Mouse (Mus musculus): ENCODE results near the gene Trim8. TPM values are rescaled to one million over a fixed set of nuclear protein-coding genes. Genes with fewer than 3 reads are reported as not detected.

The Trim8 gene
- polyA plus RNA-seq, 1 experiment from 2014 or later = 15.2 TPM

GRCm38 (mm10) chr19:46510824-46511223 lies 9.3 kb downstream of the Trim8 start:
- WGBS = 73% methylated on average over 3 of the region's 3 CpGs
- Histone ChIP-seq H3K9me3 (replicated peaks) (no peaks in the 10 kb centered on the region), H3K4me3 (no peak overlapping the region), H3K27ac (no peak overlapping the region), H3K36me3 (peaks cover 95% of the 10 kb centered on the region), H3K27me3 (ENCODE audit: low read depth, poor library complexity, severe bottlenecking) (no peaks in the 10 kb centered on the region), H3K4me1 (peaks cover 35% of the 10 kb centered on the region)
- no peak for DNase-seq (ENCODE audit: low spot score)

GRCm38 (mm10) chr19:46511263-46511662 lies 9.8 kb downstream of the Trim8 start:
- DNase-seq (ENCODE audit: low spot score) = no peak
- peaks cover 93% of the 10 kb centered on the region for H3K36me3 ChIP-seq
- no peaks in the 10 kb centered on the region for H3K9me3 ChIP-seq (replicated peaks)
- peaks cover 31% of the 10 kb centered on the region for H3K4me1 ChIP-seq
- H3K27me3 ChIP-seq (ENCODE audit: low read depth, poor library complexity, severe bottlenecking) = no peaks in the 10 kb centered on the region
- H3K27ac ChIP-seq = no peak overlapping the region
- WGBS = 87% methylated on average over 10 of the region's 10 CpGs
- H3K4me3 ChIP-seq = no peak overlapping the region

DNA sequence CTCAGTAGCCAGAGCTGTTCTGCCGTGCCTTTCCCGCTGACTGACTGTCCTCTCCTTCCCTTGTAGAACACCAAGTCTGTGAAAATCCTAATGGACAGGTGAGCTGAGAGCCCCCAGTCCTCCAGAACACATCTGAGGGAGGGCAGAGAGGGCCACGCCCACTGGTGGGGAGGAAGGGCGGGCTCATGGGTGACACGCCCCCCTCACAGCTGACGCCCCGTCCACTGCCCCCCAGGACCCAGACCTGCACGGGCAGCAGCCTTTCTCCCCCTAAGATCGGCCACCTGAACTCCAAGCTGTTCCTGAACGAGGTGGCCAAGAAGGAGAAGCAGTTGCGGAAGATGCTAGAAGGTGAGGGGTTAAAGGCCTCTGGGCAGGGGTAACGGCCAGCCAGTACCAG lies 12.9 kb downstream of the Trim8 start:
- H3K4me3 ChIP-seq = no peak overlapping the region
- H3K4me1 ChIP-seq = peaks cover 35% of the 10 kb centered on the region
- no peak for DNase-seq (ENCODE audit: low spot score)
- H3K27ac ChIP-seq = no peak overlapping the region
- 85% methylated on average over 12 of the region's 12 CpGs for WGBS
- no peaks in the 10 kb centered on the region for H3K27me3 ChIP-seq (ENCODE audit: low read depth, poor library complexity, severe bottlenecking)
- H3K36me3 ChIP-seq = peaks cover 67% of the 10 kb centered on the region
- H3K9me3 ChIP-seq (replicated peaks) = no peaks in the 10 kb centered on the region

GRCm38 (mm10) chr19:46515287-46515821 lies 13.9 kb downstream of the Trim8 start:
- peaks cover 58% of the 10 kb centered on the region for H3K36me3 ChIP-seq

GRCm38 (mm10) chr19:46516667-46517528 lies 15.4 kb downstream of the Trim8 start:
- Histone ChIP-seq H3K36me3 (peaks cover 47% of the 10 kb centered on the region), H3K4me3 (no peak overlapping the region), H3K9me3 (replicated peaks) (no peaks in the 10 kb centered on the region), H3K27ac (no peak overlapping the region), H3K27me3 (ENCODE audit: low read depth, poor library complexity, severe bottlenecking) (no peaks in the 10 kb centered on the region), H3K4me1 (peaks cover 46% of the 10 kb centered on the region)
- 59% methylated on average over 3 of the region's 3 CpGs for WGBS
- no peak for DNase-seq (ENCODE audit: low spot score)

More at GRCm38 (mm10) chr19:46515287-46515821, 13.9 kb downstream of the Trim8 start:
- Histone ChIP-seq H3K4me3 (no peak overlapping the region), H3K4me1 (peaks cover 40% of the 10 kb centered on the region), H3K27me3 (ENCODE audit: low read depth, poor library complexity, severe bottlenecking) (no peaks in the 10 kb centered on the region), H3K27ac (no peak overlapping the region), H3K9me3 (replicated peaks) (no peaks in the 10 kb centered on the region)
- no peak for DNase-seq (ENCODE audit: low spot score)
- WGBS = 92% methylated on average over 24 of the region's 24 CpGs

GRCm38 (mm10) chr19:46517529-46518351 lies 16.2 kb downstream of the Trim8 start:
- Histone ChIP-seq H3K4me3 (peak overlapping the region; percentile 47), H3K4me1 (peaks cover 55% of the 10 kb centered on the region), H3K36me3 (peaks cover 39% of the 10 kb centered on the region), H3K27ac (peak overlapping the region; percentile 72), H3K27me3 (ENCODE audit: low read depth, poor library complexity, severe bottlenecking) (no peaks in the 10 kb centered on the region), H3K9me3 (replicated peaks) (no peaks in the 10 kb centered on the region)
- peak; percentile 60 for DNase-seq (ENCODE audit: low spot score)
- WGBS = 32% methylated on average over 11 of the region's 14 CpGs

DNA sequence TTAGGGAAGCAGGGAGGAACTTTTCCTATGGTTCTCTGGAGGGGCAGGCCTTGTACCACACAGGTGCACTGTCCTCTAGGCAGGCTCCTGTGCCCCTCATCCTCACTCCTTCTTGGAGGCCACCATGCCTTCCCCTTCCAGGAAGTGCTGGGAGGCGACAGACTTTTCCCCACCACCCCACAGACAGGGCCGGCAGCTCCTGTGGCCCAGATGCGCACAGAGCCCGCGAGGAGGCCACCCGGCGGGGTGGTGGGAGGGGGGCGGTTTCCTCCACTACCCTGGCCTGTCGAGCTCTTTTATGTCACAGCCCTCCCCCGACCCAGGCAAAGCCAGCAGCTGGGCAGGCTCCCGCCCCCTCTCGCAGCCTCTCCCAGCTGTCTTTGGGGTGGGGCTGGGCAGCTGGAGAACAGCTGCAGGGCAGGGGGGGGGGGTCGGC lies 16.9 kb downstream of the Trim8 start:
- no peaks in the 10 kb centered on the region for H3K27me3 ChIP-seq (ENCODE audit: low read depth, poor library complexity, severe bottlenecking)
- H3K27ac ChIP-seq = peak overlapping the region; percentile 72
- peaks cover 32% of the 10 kb centered on the region for H3K36me3 ChIP-seq
- no peaks in the 10 kb centered on the region for H3K9me3 ChIP-seq (replicated peaks)
- peak; percentile 81 for DNase-seq (ENCODE audit: low spot score)
- H3K4me3 ChIP-seq = peak overlapping the region; percentile 47
- 0% methylated on average over 13 of the region's 13 CpGs for WGBS
- H3K4me1 ChIP-seq = peaks cover 61% of the 10 kb centered on the region

DNA sequence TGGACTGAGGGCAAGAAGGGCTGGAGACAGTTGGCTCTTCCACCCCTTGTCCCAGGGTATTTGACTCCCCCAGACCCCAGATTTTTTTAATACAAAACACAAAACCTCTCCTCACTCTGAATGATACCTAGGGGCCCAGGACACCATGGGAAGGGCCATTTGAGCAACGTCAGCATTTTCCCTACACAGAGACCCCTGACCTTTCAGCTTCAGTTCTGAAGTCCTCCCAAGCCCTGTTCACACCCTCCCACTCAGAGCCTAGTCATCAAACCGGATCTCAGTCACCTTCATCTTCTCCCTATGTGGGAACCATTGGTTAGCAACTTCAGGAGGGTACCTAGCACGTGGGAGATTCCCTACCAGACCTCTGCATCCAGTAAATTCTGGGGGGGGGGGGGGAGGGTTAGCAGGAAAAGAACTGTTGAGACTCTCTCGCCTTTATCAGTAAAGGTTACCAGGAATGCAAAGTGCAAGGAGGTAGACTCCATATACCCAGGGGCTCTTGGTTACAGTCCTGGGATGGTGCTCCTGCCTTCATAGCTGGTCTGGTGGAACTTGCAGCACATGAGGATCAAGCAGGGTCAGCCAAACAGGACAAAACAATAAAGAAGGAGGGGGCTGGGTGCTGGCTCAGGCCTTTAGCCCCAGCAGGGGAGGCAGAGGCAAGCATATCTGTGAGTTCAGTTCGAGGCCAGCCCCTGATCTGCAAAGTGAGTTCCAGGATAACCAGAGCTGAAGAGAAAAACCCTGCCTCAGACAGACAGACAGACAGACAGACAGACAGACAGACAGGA lies 17.5 kb downstream of the Trim8 start:
- DNase-seq (ENCODE audit: low spot score) = no peak
- 7% methylated on average over 5 of the region's 5 CpGs for WGBS
- H3K36me3 ChIP-seq = peaks cover 26% of the 10 kb centered on the region
- peak overlapping the region; percentile 47 for H3K4me3 ChIP-seq
- H3K4me1 ChIP-seq = peaks cover 68% of the 10 kb centered on the region
- H3K27ac ChIP-seq = peak overlapping the region; percentile 72
- H3K27me3 ChIP-seq (ENCODE audit: low read depth, poor library complexity, severe bottlenecking) = no peaks in the 10 kb centered on the region
- no peaks in the 10 kb centered on the region for H3K9me3 ChIP-seq (replicated peaks)

GRCm38 (mm10) chr19:46521698-46522097 lies 20.2 kb downstream of the Trim8 start:
- DNase-seq (ENCODE audit: low spot score) = no peak
- peaks cover 91% of the 10 kb centered on the region for H3K4me1 ChIP-seq
- H3K36me3 ChIP-seq = peaks cover 2% of the 10 kb centered on the region; the same call in 1 of the 2 replicates
- H3K27me3 ChIP-seq (ENCODE audit: low read depth, poor library complexity, severe bottlenecking) = no peaks in the 10 kb centered on the region
- H3K9me3 ChIP-seq (replicated peaks) = no peaks in the 10 kb centered on the region
- no peak overlapping the region for H3K4me3 ChIP-seq
- H3K27ac ChIP-seq = no peak overlapping the region

DNA sequence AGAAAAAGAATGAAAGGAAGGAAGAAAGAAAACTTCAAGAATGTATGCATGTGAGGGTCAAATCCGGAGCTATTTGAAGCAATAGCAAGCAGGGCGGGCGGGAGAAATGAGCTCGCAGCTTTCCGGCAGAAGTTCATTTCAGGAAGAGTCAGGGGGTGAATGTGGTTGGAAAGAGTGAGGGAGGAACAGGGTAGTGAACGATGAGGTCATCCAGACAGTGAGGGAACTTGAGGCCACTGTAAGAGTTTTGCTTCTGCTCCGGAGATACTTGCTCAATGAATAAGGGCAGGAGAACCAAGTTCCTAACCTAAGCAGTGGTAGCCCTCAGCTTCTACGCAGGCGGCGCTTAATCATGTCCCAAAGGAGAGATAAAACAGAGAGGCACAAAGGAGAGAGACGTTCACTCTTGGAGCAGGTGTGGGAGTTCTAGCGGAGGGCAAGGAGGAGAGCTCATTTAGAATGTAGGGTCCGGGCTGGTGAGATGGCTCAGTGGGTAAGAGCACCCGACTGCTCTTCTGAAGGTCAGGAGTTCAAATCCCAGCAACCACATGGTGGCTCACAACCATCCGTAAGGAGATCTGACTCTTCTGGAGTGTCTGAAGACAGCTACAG lies 21.0 kb downstream of the Trim8 start:
- DNase-seq (ENCODE audit: low spot score) = no peak
- 0 out of 2 replicates have a peak, but pooled peaks cover 4% of the 10 kb centered on the region for H3K27me3 ChIP-seq (ENCODE audit: low read depth, poor library complexity, severe bottlenecking)
- H3K4me3 ChIP-seq = no peak overlapping the region
- H3K9me3 ChIP-seq (replicated peaks) = no peaks in the 10 kb centered on the region
- peaks cover 89% of the 10 kb centered on the region for H3K4me1 ChIP-seq
- no peak overlapping the region for H3K27ac ChIP-seq
- no peaks in the 10 kb centered on the region for H3K36me3 ChIP-seq
- 48% methylated on average over 15 of the region's 15 CpGs for WGBS

DNA sequence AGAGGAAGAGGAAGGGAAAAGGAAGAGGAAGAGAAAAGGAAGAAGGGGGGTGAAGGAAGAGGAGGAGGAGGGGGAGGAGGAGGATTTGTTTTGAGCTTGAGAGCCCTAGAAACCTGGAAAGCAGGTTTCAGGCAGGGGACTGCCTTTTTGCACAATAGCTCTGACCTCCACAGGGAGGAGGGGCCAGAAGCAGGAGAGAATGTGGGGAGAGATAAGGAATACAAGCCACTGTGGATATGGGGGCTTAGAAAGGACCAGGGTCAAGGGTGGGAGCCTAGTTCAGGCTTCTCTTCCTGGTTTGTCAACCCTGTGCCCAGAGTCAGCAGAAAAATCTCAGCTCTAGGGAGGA lies 21.6 kb downstream of the Trim8 start:
- H3K27ac ChIP-seq = peak overlapping the region; percentile 76
- peak overlapping the region; percentile 40 for H3K4me3 ChIP-seq
- H3K4me1 ChIP-seq = peaks cover 89% of the 10 kb centered on the region
- H3K27me3 ChIP-seq (ENCODE audit: low read depth, poor library complexity, severe bottlenecking) = 0 out of 2 replicates have a peak, but pooled peaks cover 5% of the 10 kb centered on the region
- no peak for DNase-seq (ENCODE audit: low spot score)
- no peaks in the 10 kb centered on the region for H3K9me3 ChIP-seq (replicated peaks)
- H3K36me3 ChIP-seq = no peaks in the 10 kb centered on the region

All from limb, embryonic 10.5 days (tissue).